Mouse (Mus musculus) spleen, postnatal 36 days (tissue): ENCODE data around the gene Rpl6.
"Not testable (repeated sequence)": the region's sequence is repeated elsewhere in the genome, so short reads cannot be mapped to it uniquely, and the experiment has no call there.

ENCODE experiments used
- DNase-seq, 2 experiments: peaks; one replicate each; pipeline ENCODE4 v3.0.0; 2022; ENCODE audit warnings: low spot score in 2 of 2, mixed read lengths in 1 of 2

Gene Rpl6

DNA sequence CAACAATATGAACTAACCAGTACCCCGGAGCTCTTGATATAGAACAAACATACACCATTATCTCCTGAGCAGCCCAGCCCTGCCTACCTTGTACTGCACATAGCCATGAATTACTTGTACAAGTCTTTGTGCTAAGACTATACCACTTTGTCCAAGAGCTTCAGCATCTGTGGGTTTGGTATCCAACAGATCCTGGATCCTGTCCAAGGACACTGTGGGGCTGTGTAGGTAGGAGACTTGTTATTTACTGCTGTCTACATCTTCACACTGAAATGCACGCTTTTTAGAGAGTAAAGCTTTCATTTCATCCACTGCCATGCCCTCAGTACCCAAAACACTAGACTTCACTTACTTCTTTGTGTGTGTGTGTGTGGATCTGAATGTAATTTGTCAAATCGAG is 20.6 kb downstream of the Rpl6 start:
- no peak for DNase-seq

GRCm38 (mm10) chr5:121225854-121226253 is 21.6 kb downstream of the Rpl6 start:
- no peak for DNase-seq

- no peak for DNase-seq
Observed at GRCm38 (mm10) chr5:121226406-121226805, 22.1 kb downstream of the Rpl6 start.

GRCm38 (mm10) chr5:121226845-121227244 is 22.6 kb downstream of the Rpl6 start:
- DNase-seq: no peak

GRCm38 (mm10) chr5:121227330-121227729 is 23.0 kb downstream of the Rpl6 start:
- not testable (repeated sequence) for DNase-seq

- no peak for DNase-seq
Observed at GRCm38 (mm10) chr5:121229182-121229581, 24.9 kb downstream of the Rpl6 start.

DNA sequence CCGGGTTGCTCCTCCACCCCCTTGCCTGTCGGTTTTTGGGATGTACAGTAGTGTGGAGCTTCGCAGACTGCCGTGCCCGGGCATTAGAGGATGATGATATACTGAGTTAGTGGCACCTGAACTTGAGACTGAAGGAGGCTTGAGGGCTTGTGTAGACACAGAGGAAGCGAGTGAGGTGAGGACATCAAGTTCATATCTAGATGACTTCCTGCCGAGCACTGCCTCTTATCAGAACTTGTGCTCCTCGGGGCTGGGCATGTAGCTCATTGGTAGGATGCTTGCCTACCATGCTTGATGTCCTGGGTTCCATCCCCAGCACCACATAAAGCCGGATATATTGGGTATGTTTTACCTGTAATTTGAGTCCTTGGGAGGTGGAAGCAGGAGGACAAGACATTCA is 26.5 kb downstream of the Rpl6 start:
- DNase-seq: no peak

- DNase-seq: no peak
Observed at GRCm38 (mm10) chr5:121232789-121233188, 28.5 kb downstream of the Rpl6 start.

DNA sequence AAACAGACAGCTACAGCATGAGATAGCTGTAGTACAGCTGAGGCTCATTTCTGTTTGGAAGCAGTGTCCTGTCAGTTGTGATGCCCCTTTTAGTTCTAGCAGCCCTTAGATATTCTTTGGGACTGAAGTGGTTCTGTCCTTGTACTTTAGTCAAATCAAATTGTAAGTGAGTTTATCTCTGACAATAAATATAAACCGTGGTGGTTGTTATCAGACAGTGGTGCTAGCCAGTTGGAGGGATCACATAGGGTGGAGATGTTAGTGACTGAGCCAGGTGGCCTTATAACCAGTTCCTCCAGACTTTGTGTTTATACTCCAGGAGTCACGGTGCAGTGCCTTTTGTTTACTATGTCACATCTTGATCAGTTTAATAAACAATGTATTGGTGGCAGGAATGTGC is 29.4 kb downstream of the Rpl6 start:
- peak in 1 of 2 experiments; percentile 32 for DNase-seq

GRCm38 (mm10) chr5:121236171-121236570 is 31.9 kb downstream of the Rpl6 start:
- peak; percentile 61 to 81 for DNase-seq

DNA sequence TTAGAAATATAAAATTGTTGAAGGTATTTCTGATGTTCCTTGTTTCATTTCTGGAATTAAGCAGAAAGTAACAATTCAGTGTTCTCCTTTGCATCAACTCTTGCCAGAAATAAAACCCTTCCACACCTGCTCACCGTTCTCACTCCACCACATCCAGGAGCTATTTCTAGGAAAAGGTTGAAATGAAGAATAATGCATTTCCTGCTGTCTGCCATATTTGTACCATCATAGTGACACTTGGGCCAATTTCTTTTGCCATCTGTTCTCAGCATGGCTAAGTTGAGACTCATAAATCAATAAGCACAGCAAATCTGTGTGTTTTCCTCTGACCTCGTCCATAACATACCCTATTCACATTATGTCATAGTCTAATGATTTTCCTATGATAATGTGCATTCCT is 33.9 kb downstream of the Rpl6 start:
- no peak for DNase-seq

DNA sequence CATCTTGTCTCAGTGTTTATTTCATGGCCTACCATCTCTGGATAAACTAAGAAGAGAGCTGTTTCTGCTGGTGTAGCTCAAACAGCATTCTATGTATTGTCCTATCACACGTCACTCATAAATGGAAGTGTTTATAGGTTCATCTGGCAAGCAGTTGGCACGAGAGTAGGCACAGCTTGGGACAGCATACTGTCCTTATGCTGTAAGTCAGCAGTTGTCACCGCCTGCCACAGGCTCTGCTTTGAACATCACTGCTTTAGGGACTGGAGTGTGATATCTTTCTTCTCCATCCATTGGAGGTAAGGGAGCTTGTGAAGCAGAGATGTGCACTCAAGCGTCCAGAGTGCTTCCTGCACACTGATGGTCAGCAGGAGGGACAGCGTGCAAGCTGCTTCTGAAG is 35.6 kb downstream of the Rpl6 start:
- DNase-seq: no peak

GRCm38 (mm10) chr5:121241182-121241581 is 36.9 kb downstream of the Rpl6 start:
- no peak for DNase-seq

GRCm38 (mm10) chr5:121242261-121242660 is 38.0 kb downstream of the Rpl6 start:
- no peak for DNase-seq

DNA sequence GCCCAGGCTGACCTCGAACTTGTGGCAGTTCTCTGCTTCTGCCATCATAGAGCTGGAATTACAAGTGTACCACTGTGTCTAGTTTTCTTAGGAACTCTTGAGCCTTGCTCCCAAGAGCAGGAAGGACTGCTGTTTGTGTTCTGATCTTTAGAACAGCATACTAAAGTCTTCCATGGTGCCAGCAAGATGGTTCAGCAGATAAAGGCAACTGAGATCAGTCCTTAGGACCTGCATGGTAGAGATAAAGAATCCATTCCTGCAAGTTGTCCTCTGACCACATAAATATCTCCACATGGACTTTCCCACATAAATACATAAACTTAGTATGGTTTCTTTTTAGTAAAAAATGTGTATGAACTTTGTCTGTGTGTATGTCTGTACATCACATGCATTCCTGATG is 38.4 kb downstream of the Rpl6 start:
- peak; percentile 37 to 62 for DNase-seq

DNA sequence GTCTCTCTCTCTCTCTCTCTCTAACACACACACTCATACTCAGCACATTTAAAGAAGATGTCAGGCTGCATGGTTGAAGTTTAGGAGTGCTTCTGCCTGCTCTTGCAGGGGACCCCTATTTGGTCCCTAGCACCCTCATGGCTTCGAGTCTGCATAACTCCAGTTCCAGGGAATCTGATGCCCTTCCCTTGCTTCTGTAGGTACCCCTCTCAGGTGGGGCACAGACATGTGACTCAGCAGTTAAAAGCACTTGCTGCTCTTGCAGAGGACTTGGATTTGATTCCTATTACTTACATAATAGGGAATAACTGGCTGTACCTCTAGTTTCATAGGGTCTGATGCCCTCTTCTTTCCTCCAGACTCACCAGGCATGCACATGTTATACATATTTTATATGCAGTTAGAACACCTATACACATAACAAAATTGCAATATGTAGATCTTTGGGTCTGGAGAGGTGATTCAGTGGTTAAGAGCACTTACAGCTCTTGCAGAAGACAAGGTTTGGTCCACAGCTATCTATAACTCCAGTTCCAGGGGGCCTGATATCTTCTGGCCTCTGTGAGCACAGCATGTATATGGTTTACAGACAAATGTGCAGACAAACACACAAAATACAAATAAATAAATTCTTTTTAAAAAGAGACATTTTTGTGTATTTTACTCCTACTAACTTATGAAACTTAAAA is 39.5 kb downstream of the Rpl6 start:
- no peak for DNase-seq

DNA sequence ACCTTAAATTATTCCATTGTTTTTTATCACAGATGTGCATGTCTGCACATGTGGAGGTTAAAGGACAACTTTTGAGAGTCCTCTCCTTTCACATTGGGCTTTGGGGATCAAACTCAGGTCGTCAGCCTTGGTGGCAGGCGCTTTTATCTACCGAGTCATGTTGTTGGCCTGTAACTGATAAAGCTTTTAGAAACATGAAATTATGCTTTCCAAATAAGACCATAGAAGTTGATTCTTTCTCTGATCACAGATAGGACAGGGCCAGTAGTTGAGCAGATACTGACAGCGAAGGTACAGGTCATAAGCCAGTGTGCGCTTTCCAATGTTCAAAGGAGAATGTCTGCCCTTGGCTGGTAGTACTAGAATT is 40.1 kb downstream of the Rpl6 start:
- DNase-seq: no peak

GRCm38 (mm10) chr5:121245201-121245600 is 40.9 kb downstream of the Rpl6 start:
- no peak for DNase-seq

DNA sequence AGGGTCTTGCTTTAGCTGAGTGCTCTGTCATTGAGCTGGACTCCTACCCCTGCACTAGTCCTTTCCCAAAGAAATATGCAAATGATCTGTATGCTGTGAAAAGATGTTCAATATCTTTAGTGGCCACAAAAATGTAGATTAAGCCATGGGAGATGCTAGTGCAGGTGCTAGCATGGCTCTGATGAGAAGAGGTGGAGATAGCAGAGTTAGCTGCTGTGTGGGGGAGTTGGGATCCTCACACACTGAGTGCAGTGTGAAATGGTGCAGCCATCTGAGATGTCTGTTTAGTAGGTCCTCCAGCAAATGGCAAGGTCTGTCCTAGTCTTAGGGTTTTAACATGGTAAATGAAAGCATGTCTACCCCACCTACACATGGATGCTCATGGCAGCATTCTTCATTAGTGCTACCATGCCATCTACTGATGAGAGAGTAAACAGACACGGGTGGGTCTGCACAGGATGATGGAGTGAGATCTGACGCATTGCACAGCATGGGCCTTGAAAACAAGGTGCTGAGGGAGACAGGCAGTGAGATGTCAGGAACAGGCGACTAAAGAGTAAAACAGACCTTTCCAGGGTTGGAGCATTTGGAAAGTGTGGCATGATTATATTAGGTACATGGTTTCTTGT is 44.6 kb downstream of the Rpl6 start:
- DNase-seq: no peak

GRCm38 (mm10) chr5:121249693-121250092 is 45.4 kb downstream of the Rpl6 start:
- no peak for DNase-seq

- no peak for DNase-seq
Observed at GRCm38 (mm10) chr5:121251813-121252212, 47.5 kb downstream of the Rpl6 start.

DNA sequence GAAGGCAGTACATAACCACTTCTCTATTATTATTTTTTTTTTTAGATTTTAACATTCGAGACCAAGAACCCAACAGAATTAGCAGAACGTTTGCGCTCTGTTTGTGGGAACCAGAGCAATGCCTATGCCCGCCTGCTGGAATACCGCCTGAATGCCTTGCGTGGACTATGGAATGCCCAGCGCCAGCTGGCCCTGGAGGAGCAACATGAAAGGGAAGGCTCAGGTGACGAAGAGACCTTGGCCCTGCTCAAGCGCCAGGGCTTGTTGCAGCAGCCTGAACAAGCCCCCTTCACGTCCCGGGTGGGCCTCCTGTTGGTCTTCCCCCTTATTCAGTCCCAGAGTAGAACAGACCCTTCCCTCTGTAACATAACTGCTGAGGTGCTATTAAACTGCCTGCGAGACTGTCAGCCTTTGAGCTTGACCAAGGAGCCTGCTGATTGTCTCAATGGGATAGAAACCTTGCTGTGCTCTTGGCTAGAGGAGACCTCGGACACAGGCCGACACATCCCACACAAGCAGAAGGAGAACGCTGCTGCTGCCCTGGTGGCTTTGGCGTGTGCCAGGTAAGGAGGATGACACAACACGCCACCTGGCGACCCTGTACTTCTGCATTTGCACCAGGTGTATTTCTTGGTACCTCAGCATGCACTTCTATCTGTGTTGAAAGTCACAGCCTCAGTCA is 49.7 kb downstream of the Rpl6 start:
- DNase-seq: no peak

- no peak for DNase-seq
Observed at GRCm38 (mm10) chr5:121254977-121255376, 50.7 kb downstream of the Rpl6 start.
